Mouse (Mus musculus): ENCODE measurements around the gene Mafk.
A peak's percentile ranks its signal among the peaks of the same experiment; 100 is the strongest.
"Not testable (repeated sequence)": the region's sequence is repeated elsewhere in the genome, so short reads cannot be mapped to it uniquely, and the experiment has no call there.

Gene Mafk

GRCm38 (mm10) chr5:139791227-139792158, at the start of gene Mafk:
Gene Mafk (plus strand): TSS chr5:139791513.
- peak; percentile 97 for DNase-seq (ENCODE audit: low read depth, low spot score)

- DNase-seq (ENCODE audit: low read depth, low spot score), result not testable (repeated sequence)
Measured at GRCm38 (mm10) chr5:139742640-139743039, 48.7 kb upstream of the Mafk start.

GRCm38 (mm10) chr5:139745771-139746170, 45.5 kb upstream of the Mafk start:
- peak; percentile 67 for DNase-seq (ENCODE audit: low read depth, low spot score)

GRCm38 (mm10) chr5:139749413-139750125, 41.7 kb upstream of the Mafk start:
- DNase-seq (ENCODE audit: low read depth, low spot score), result no peak

GRCm38 (mm10) chr5:139750535-139750934, 40.8 kb upstream of the Mafk start:
- DNase-seq (ENCODE audit: low read depth, low spot score), result peak; percentile 73

GRCm38 (mm10) chr5:139754753-139755152, 36.6 kb upstream of the Mafk start:
- DNase-seq (ENCODE audit: low read depth, low spot score), result peak; percentile 64

GRCm38 (mm10) chr5:139756135-139756534, 35.2 kb upstream of the Mafk start:
- no peak for DNase-seq (ENCODE audit: low read depth, low spot score)

- DNase-seq (ENCODE audit: low read depth, low spot score), result no peak
Measured at GRCm38 (mm10) chr5:139756586-139756985, 34.7 kb upstream of the Mafk start.

GRCm38 (mm10) chr5:139758096-139758495, 33.2 kb upstream of the Mafk start:
- no peak for DNase-seq (ENCODE audit: low read depth, low spot score)

- peak; percentile 54 for DNase-seq (ENCODE audit: low read depth, low spot score)
Measured at GRCm38 (mm10) chr5:139764296-139764695, 27.0 kb upstream of the Mafk start.

GRCm38 (mm10) chr5:139768216-139768615, 23.1 kb upstream of the Mafk start:
- no peak for DNase-seq (ENCODE audit: low read depth, low spot score)

GRCm38 (mm10) chr5:139775216-139775926, 15.9 kb upstream of the Mafk start, which contains the start of gene Ints1:
Gene Ints1 (minus strand): TSS chr5:139775674.
- DNase-seq (ENCODE audit: low read depth, low spot score), result peak; percentile 97

- DNase-seq (ENCODE audit: low read depth, low spot score), result no peak
Measured at GRCm38 (mm10) chr5:139776966-139777365, 14.3 kb upstream of the Mafk start.

- no peak for DNase-seq (ENCODE audit: low read depth, low spot score)
Measured at GRCm38 (mm10) chr5:139781406-139781805, 9.9 kb upstream of the Mafk start.

- DNase-seq (ENCODE audit: low read depth, low spot score), result no peak
Measured at GRCm38 (mm10) chr5:139789466-139789865, 1.8 kb upstream of the Mafk start.

- DNase-seq (ENCODE audit: low read depth, low spot score), result no peak
Measured at GRCm38 (mm10) chr5:139792159-139792775, 954 bp downstream of the Mafk start.

- no peak for DNase-seq (ENCODE audit: low read depth, low spot score)
Measured at GRCm38 (mm10) chr5:139792966-139793337, 1.6 kb downstream of the Mafk start.

- DNase-seq (ENCODE audit: low read depth, low spot score), result no peak
Measured at GRCm38 (mm10) chr5:139793338-139794089, 2.2 kb downstream of the Mafk start.

- DNase-seq (ENCODE audit: low read depth, low spot score), result no peak
Measured at GRCm38 (mm10) chr5:139794137-139794536, 2.8 kb downstream of the Mafk start.

- DNase-seq (ENCODE audit: low read depth, low spot score), result no peak
Measured at GRCm38 (mm10) chr5:139794938-139795337, 3.6 kb downstream of the Mafk start.
